Mouse (Mus musculus) heart, adult 2 months (tissue): ENCODE results near the gene Gm17555. TPM values are rescaled to one million over a fixed set of nuclear protein-coding genes. Genes with fewer than 3 reads are reported as not detected.
"Not testable (repeated sequence)": the region's sequence is repeated elsewhere in the genome, so short reads cannot be mapped to it uniquely, and the experiment has no call there.

Source experiments
- DNase-seq, 2 experiments: peaks; one replicate each; pipeline ENCODE4 v3.0.0; 2021
- H3K27ac ChIP-seq: fragments of 200-600 bp; 2 replicates; pipeline ENCODE4 v1.8.1; 2022
- H3K27me3 ChIP-seq: fragments of 200-500 bp; 2 replicates; pipeline ENCODE4 v1.6.1; 2012; ENCODE audit warnings: mild to moderate bottlenecking, low read length, inconsistent platforms, mixed read lengths; ENCODE audit not compliant: control insufficient read depth, insufficient read depth
- H3K36me3 ChIP-seq: fragments of 200-500 bp; 2 replicates; pipeline ENCODE4 v1.6.1; 2012; ENCODE audit warnings: low read length, inconsistent platforms; ENCODE audit not compliant: control insufficient read depth, insufficient read depth
- H3K4me1 ChIP-seq: fragments of 200-500 bp; 2 replicates; pipeline ENCODE4 v1.6.1; 2011; ENCODE audit warnings: low read length; ENCODE audit not compliant: control insufficient read depth, insufficient read depth
- H3K4me3 ChIP-seq: fragments of 200-600 bp; 2 replicates; pipeline ENCODE4 v1.8.1; 2022
- H3K79me2 ChIP-seq: fragments of 200-500 bp; replicated peaks from 2 replicates; pipeline ENCODE4 v1.6.1; 2012; ENCODE audit warnings: mild to moderate bottlenecking, inconsistent platforms, low read length, moderate library complexity, mixed read lengths; ENCODE audit not compliant: control insufficient read depth, insufficient read depth
- H3K9ac ChIP-seq: fragments of 200-500 bp; 2 replicates; pipeline ENCODE4 v1.6.1; 2012; ENCODE audit warnings: low read depth, mild to moderate bottlenecking, control low read depth, inconsistent platforms, low read length, mixed read lengths
- CTCF ChIP-seq: fragments of 200-600 bp; IDR thresholded peaks from 2 replicates; pipeline ENCODE4 v1.8.1; 2022; ENCODE audit warnings: antibody characterized with exemption, mild to moderate bottlenecking, moderate library complexity
- EP300 ChIP-seq: fragments of 200-500 bp; IDR thresholded peaks from 2 replicates; pipeline ENCODE4 v1.6.1; 2011; ENCODE audit warnings: low read depth, low read length, control low read depth; ENCODE audit not compliant: insufficient read depth
- POLR2A ChIP-seq: fragments of 200-500 bp; IDR thresholded peaks from 2 replicates; pipeline ENCODE4 v1.6.1; 2011; ENCODE audit warnings: mild to moderate bottlenecking, low read depth, low read length, control low read depth; ENCODE audit not compliant: insufficient read depth
- WGBS: fragments of 180-500 bp; shearing (Covaris S2); methylation state at CpG from one replicate; pipeline ENCODE4 v1.1.7; 2018; 5-methylcytosine and 5-hydroxymethylcytosine counted together
- intact Hi-C: fragments of 180-260 bp; cut with DNase I; formaldehyde crosslinking; loops from one replicate; pipeline ENCODE4 v1.15.1; 2025
- long read RNA-seq: library from polyadenylated mRNA; stranded (forward); transcript quantifications from one replicate; pipeline ENCODE4 v2.0.0, GENCODE M21; 2021
- polyA plus RNA-seq: library from polyadenylated mRNA; depleted of rRNA; stranded (reverse); fragments of >200 nt; gene quantifications from 2 replicates; pipeline ENCODE4 v1.2.3, GENCODE M21; 2012; rRNA removed
- total RNA-seq, 2 experiments: library from RNA; stranded (reverse); gene quantifications; 2 replicates each; pipeline ENCODE4 v1.2.3; 2021

The Gm17555 gene
- total RNA-seq = not detected
- not detected in 2 replicates for polyA plus RNA-seq
- long read RNA-seq = 0 reads

DNA sequence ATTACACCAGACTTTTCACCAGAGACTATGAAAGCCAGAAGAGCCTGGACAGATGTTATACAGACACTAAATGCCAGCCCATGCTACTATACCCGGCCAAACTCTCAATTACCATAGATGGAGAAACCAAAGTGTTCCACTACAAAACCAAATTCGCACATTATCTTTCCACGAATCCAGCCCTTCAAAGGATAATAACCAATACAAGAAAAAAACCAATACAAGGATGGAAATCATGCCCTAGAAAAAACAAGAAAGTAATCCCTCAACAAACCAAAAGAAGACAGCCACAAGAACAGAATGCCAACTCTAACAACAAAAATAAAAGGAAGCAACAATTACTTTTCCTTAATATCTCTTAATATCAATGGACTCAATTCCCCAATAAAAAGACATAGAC lies at the start of gene Gm17555:
TSS of gene Gm17555 (plus strand) at position 301 of the 400 bp plus-strand sequence.
- H3K4me3 ChIP-seq, H3K9ac ChIP-seq, H3K79me2 ChIP-seq, intact Hi-C loops, DNase-seq, H3K4me1 ChIP-seq, H3K27me3 ChIP-seq, H3K36me3 ChIP-seq, H3K27ac ChIP-seq: not testable (repeated sequence)
- WGBS = 81% methylated on average over 3 of the region's 3 CpGs

DNA sequence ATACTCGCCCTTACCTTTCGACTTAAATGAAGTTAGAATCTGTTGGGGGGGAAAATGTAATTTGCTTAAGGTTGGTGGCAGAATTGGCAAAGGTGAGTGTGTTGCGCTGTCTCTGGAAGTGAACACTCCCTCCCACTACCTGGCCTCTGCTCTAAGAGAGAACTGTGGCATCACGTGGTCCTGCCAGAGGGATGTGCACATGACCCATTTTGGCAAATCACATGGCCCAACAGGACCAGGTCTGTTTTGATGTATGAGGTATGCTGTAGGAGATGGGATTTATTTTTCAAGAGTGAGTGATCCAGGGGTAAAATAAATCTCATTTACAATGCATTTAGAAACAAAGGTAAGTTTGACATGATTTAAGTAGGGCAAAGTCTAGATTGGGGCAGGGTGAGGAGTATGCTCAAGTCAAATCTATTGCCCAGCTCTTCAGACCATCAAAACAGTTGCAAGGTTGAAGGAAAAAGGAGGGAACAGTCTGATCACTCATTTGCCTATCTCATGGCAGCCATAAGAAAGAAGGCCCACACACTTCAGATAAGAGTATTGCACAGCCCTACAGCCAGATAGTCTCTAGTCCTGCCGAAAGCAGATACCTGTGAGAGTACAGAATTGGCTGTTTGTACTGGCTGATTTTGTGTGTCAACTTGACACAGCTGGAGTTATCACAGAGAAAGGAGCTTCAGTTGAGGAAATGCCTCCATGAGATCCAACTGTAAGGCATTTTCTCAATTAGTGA lies 49.5 kb upstream of the Gm17555 start:
- H3K4me1 ChIP-seq = no peaks in the 10 kb centered on the region; the same call in 1 of the 2 replicates
- H3K9ac ChIP-seq = no peak overlapping the region
- H3K36me3 ChIP-seq = no peaks in the 10 kb centered on the region; the same call in 1 of the 2 replicates
- no peaks in the 10 kb centered on the region for H3K79me2 ChIP-seq
- TF ChIP-seq CTCF = no peak
- TF ChIP-seq EP300 = no peak
- no peak for TF ChIP-seq POLR2A
- intact Hi-C loops = no loop called here
- no peak for DNase-seq
- no peak overlapping the region for H3K4me3 ChIP-seq
- H3K27me3 ChIP-seq = no peaks in the 10 kb centered on the region
- no peak overlapping the region for H3K27ac ChIP-seq
- 89% methylated on average over 5 of the region's 5 CpGs for WGBS

DNA sequence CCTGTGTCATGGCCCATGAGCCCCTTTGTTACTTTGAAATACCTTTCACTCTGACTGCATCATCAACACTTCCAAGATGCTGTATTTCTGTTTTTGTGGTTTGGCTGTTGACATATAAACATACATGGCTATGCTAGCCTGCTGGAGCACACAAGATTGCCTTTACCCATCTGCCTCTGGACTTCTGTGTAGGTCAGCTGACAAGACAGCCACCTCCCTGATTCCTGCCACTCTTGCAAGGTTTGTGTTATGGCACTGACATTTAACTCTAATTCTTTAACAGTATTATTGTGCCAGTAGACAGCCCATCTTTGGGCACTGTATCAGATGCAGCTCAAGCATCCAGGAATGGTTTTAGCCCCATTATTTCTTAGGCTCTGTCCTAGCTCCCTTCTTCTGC lies 48.6 kb upstream of the Gm17555 start:
- no peak for DNase-seq
- intact Hi-C loops = no loop called here
- TF ChIP-seq EP300 (no peak), POLR2A (no peak), CTCF (no peak)
- Histone ChIP-seq H3K27me3 (no peaks in the 10 kb centered on the region), H3K36me3 (no peaks in the 10 kb centered on the region; the same call in 1 of the 2 replicates), H3K9ac (no peak overlapping the region), H3K4me3 (no peak overlapping the region), H3K4me1 (no peaks in the 10 kb centered on the region; the same call in 1 of the 2 replicates), H3K27ac (no peak overlapping the region), H3K79me2 (no peaks in the 10 kb centered on the region)

DNA sequence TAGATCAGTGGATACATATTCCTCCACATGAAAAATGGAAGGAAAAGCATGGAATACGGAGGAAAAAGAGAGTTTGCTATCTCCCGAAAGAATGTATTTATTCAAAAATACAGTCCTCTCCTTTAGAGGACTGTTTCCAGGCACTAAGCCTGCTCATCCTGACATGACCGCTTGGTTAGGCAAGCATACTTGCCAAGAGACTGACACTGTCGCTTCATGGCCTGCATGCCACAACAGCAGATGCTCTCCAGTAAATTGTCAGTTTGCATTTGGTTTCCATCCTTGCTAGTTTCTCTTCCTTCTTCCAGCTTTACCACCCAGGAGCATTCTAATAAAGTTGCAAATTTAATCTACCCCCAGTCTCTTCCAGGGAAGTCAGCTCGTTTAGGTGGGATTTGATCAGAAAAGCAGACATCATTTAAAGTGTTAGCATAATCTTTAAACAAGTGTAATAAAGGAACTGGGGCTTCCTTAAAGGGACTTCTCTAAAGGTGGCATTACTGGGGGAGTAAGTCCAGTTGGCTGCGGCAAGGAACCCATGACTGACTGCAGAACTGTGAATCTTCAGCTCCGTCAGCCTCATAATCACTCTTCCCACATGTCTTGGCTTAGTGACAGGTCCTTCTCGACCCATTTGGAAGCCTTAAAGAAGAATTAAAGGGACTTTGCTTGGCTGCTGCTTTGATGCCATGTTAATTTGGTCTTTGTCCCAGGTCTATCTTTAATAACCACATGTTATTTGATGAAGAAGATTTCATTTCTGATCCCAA lies 47.9 kb upstream of the Gm17555 start:
- no peak for DNase-seq
- H3K4me3 ChIP-seq = no peak overlapping the region
- intact Hi-C loops = no loop called here
- H3K4me1 ChIP-seq = no peaks in the 10 kb centered on the region; the same call in 1 of the 2 replicates
- TF ChIP-seq POLR2A (no peak), EP300 (no peak), CTCF (no peak)
- H3K36me3 ChIP-seq = no peaks in the 10 kb centered on the region; the same call in 1 of the 2 replicates
- H3K27me3 ChIP-seq = no peaks in the 10 kb centered on the region
- H3K9ac ChIP-seq = no peak overlapping the region
- no peak overlapping the region for H3K27ac ChIP-seq
- WGBS = 73% methylated on average over 8 of the region's 8 CpGs
- H3K79me2 ChIP-seq = no peaks in the 10 kb centered on the region

DNA sequence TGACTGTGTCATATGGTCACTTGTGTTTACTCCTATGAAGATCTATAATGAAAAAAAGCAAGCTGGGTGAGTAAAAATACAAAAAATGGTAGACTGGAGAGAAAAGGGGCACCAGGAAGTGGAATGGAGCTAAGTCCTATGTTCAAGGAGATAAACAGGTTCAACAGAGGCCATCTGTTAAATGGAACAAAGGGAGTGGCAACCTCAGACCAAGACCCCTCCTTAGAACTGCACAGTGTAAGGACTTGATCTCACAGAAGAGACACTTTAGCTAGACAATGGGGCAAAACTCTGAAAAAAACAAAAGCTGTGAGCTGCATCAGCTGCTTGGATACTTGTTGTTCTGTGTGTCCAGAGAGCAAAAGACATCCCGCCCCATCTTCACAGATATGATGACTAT lies 43.5 kb upstream of the Gm17555 start:
- WGBS = 100% methylated on average over 1 of the region's 1 CpGs
- TF ChIP-seq CTCF = no peak
- TF ChIP-seq EP300 = no peak
- TF ChIP-seq POLR2A = no peak
- Histone ChIP-seq H3K27ac (no peak overlapping the region), H3K79me2 (no peaks in the 10 kb centered on the region), H3K36me3 (no peaks in the 10 kb centered on the region), H3K27me3 (no peaks in the 10 kb centered on the region), H3K9ac (no peak overlapping the region), H3K4me3 (no peak overlapping the region), H3K4me1 (no peaks in the 10 kb centered on the region; the same call in 1 of the 2 replicates)
- intact Hi-C loops = no loop called here
- no peak for DNase-seq

DNA sequence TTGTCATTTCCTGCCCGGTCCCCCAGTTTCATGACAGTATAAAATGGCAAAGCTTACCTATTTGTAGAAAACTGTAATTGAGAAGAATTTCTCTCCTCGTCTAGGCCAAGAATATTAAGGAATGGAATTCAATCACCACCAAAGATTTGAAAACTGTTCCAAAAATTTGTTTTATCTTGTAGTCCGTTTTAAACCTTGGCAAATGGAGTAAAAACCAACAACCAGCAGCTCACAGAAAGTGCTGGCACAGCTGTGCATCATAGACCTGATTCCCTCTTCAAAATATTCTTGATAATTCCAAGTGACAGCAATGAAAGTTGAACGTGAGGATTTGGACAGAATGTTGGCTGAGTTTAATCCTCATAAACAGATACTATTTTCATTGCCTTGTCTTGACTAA lies 23.6 kb upstream of the Gm17555 start:
- no peaks in the 10 kb centered on the region for H3K4me1 ChIP-seq
- no peak overlapping the region for H3K4me3 ChIP-seq
- no peak for TF ChIP-seq EP300
- TF ChIP-seq CTCF = no peak
- TF ChIP-seq POLR2A = no peak
- H3K79me2 ChIP-seq = no peaks in the 10 kb centered on the region
- no peak overlapping the region for H3K27ac ChIP-seq
- no peaks in the 10 kb centered on the region for H3K36me3 ChIP-seq
- H3K9ac ChIP-seq = no peak overlapping the region
- no peak for DNase-seq
- 58% methylated on average over 4 of the region's 4 CpGs for WGBS
- intact Hi-C loops = no loop called here
- H3K27me3 ChIP-seq = no peaks in the 10 kb centered on the region
